Mouse (Mus musculus) adrenal gland, postnatal 14 days (tissue): ENCODE results near the gene Ssh3. TPM values are rescaled to one million over a fixed set of nuclear protein-coding genes. Genes with fewer than 3 reads are reported as not detected.

Experiments used
- DNase-seq: peaks from one replicate; pipeline ENCODE4 v3.0.0; 2021; ENCODE audit warnings: mixed read lengths
- long read RNA-seq, 2 experiments: library from polyadenylated mRNA; stranded (forward); transcript quantifications; one replicate each; pipeline ENCODE4 v2.0.0; 2021
- total RNA-seq: library from RNA; stranded (reverse); gene quantifications from 2 replicates; pipeline ENCODE4 v1.2.3, GENCODE M21; 2021

The Ssh3 gene
- 17.3 and 20.8 TPM in 2 replicates for total RNA-seq
- long read RNA-seq, experiment 1, partial matches to known transcripts: 2 of 9 reads
- long read RNA-seq, experiment 1, other reads (novel, unspliced or antisense): 0 of 9 reads
- long read RNA-seq, experiment 2, partial matches to known transcripts: 1 of 5 reads
- long read RNA-seq, experiment 2, other reads (novel, unspliced or antisense): 0 of 5 reads

DNA sequence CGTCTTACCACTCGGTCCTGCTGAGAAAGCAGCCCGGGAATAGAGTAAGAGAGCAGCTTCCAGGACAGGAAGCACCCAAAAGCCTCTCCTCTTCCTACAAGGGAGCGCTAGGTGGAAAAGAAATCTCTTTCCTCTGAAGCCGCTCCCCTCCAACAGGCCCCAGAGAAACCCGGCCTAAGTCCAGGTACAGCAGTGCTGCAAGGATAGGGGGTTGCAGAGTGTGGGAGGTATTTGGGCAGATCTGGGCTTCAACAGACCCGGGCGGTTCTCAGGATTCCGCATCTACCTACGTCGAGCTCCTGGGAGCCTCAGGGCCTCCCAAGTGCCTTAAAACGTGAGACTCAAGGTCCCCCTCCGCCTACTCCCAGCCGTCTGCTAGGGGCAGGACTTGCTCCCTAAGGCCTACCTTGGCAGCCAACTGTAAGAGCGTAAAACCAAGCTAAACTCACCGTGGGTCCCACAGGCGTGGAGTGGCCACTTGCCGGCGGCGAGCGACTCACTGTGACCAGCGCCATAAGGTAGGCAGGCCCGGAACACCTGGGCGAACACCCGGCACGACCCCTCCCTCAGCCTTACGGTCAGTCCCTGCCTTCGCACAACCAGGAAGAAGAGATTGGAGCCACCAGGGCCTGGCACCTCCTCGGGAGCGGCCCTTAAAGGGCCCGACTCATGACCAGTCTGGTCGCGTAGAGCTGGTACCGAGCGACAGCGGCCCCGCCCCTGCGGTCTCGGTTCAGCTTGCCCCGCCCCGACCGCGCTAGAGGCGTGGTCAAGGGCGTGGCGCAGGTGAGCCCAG is at the start of gene Ssh3:
TSS of gene Ssh3 (minus strand) at position 615 of the 796 bp plus-strand sequence.
- DNase-seq: peak; percentile 86

DNA sequence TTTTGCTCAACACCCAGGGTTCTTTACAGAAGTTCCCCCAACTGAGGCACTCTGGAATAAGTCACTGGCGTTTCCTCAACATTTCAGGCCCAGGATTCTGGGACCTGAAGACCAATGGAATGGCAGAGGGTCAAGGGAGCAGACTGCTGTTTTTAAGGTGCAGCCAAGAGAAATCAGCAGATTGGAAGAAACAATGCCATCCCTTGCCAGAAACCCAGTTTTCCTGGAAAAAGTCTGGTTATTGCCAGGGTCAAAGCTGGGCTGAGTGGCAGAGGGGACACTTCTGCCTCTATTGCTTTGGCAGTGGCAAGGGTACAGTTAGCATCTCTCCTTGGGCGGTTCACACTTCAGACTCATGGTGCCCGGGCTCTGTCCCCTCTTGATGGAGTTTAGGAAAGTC is 48.2 kb upstream of the Ssh3 start:
- DNase-seq: no peak

DNA sequence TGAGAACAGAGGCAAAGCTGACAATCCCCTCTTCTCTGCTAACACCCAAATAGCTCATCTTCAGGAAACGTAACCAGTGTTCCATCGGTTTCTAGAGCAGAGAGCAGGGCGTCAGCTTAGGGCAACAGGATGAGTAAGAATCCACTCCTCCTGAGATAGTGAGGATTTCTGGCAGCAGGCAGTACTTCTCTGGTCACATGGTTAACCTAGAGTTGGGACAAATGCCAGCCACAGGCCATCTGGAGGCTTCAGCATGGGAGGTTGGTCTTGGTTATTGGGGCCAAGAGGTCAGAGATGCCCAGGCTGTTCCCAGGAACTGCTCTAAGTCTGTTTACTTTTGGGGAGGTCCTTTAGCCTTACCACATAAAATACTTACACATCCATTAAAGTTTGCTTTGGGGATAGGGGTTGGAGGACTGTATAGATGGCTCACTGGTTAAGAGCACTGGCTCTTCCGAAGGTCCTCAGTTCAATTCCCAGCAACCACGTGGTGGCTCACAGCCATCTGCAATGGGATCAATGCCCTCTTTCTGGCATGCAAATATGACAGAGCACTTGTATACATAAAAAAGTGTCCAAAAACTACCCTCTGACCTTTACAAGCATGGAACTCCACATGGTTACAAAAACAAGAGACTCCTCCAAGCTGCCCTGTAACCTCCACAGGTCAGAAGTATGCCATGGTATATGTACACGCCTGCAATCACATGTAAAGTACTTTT is 46.4 kb upstream of the Ssh3 start:
- DNase-seq: peak; percentile 74

DNA sequence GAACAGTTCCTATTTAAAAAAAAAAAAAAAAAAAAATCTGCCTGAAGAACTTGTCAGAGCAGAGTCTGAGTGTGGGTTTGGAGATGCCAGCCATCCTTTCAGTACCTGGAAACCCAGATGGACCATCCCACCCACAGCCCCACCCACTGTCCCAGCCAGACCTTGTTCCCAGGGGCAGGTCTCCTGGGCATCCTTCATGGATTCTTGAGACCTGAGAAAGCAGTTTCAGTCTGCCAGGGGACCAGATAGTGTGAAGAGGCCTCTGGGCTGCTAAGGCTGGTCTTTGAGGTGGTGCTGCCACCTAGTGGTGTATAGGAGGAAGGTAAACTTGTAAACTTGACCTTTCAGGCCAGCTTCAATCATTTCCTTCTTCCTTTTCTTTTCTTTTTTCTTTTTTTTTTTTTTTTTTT is 40.8 kb upstream of the Ssh3 start:
- peak; percentile 77 for DNase-seq

DNA sequence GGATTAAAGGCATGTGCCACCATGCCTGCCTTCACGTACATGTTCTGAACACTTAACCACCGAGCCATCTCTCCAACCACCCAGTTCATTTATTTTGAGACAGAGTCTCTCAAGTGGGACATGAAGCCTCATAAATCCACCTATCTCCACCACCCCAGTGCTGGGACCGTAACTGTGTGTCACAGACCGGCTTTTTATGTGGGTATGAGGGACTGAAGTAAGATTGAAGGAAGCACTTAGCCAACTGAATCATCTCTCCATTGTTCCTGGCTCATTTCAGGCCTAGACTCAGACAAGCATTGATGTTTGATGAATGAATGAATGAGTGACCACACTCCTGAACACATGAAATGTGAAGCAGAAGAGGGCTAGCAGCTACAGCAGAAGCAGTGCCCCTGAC is 40.3 kb upstream of the Ssh3 start:
- DNase-seq: no peak

DNA sequence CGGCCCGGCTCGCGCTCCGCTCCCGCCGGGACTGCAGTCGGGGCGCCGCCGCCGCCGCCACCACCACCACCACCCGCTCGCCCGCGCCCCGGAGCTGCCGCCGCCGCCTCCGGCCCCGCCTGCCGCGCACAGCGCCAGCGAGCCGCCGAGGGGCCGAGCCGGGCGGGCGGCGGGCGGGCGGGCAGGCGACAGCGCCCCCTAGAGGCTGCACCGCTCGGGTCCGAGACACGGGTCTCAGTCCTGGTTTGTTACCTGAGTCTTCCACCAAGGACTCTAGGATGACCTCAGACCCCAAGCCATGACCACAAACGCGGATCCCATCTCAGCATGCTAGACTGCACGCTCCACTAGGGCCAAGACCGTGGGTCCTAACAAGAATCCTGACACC is 37.2 kb upstream of the Ssh3 start, which contains the start of gene Grk2:
TSS of gene Grk2 (minus strand) at position 33 of the 388 bp plus-strand sequence.
- DNase-seq: peak; percentile 91

DNA sequence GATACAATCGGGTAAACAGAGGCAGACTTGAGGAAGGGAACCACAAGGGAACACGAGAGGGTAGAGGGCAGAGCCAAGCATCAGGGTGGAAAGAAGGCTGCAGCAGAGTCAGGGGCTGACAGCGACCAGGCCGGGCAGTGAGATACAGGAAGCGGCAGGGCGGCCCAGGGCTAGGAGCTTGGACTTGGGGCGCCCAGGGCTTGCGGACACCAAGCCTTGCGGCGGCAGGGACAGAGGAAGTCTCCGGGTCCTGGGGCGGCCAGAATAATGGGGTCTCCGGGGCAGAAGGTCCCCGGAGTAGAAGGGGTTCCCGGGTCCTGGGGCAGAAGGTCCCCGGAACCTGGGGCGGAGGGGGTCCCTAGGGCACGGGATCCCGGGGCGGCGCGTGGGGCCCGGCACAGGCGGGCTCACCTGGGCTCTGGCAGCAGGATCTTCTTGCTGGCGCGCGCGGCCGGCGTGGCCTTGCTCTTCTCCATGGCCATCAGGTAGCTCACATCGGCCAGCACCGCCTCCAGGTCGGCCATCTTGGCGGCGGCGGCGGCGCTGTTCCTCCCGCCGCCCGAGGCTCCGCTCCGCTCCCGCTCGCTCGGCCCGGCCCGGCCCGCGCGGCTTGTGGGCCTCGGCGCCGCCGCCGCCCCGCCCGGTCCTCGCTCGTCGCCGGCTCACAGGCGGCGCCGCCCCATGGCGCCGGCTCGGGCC is 36.7 kb upstream of the Ssh3 start:
- DNase-seq: peak; percentile 74

DNA sequence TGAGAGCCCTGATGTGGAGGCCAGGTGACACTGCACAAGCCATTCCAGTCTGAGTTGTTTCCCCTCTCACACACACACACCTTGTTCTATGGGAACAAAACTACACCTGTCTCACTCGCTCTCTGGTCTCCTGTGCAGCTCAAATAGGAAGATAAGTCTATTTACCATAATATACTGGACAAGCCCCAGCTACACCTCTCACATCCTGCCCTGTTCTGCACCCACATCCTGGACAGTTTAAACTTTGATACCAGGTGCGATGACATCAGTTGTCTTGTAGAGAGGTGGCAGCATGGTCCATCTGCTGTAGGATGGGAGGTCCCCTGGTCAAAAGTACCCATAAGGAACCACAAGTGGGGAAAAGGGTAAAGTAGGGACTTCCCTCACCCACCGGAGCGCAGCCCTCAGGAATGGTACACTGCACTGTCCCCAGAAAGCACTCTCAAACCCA is 35.9 kb upstream of the Ssh3 start:
- DNase-seq: no peak

DNA sequence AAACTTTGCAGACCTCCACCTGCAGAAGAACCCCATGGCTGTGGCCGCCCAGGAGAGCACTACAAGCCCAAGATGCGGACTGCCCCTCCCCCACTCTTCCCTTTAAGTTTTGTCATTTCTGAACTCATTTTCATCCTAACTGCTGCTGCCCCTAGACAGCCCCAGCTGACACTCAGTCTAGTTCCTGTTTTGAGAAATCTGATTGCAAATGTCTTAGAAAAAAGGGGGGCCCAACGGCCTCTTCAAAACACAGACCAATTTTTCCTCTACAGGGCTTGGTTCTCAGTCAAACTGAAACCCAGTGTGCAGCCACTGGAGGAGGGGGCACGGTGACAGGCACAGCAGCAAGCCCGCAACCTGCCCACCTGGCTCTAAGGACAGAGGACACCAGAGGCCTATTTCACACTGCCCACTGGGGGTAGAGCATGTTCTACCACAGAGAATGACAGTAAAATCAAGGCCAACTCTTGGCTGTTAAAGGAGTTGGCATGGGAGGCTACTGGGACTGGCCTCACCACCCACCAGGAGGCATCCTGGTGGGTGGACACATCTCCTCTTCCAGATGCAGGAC is 35.4 kb upstream of the Ssh3 start:
- no peak for DNase-seq

DNA sequence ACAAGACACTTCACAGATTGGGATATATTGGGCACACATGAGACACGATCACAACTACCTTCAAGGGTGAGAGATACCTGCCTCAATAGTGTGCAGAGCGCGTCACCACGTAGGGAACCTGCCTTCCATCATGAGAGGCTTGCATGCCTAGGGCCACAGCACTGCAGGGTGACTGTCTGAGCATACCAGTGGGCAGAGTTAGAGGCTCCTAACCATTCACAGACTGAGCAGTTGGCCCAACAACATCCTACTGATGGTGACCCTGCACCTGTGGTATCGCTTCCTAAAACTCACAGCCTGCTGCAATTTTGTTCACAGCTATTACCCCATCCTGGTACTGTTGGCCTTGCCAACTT is 34.6 kb upstream of the Ssh3 start:
- no peak for DNase-seq

DNA sequence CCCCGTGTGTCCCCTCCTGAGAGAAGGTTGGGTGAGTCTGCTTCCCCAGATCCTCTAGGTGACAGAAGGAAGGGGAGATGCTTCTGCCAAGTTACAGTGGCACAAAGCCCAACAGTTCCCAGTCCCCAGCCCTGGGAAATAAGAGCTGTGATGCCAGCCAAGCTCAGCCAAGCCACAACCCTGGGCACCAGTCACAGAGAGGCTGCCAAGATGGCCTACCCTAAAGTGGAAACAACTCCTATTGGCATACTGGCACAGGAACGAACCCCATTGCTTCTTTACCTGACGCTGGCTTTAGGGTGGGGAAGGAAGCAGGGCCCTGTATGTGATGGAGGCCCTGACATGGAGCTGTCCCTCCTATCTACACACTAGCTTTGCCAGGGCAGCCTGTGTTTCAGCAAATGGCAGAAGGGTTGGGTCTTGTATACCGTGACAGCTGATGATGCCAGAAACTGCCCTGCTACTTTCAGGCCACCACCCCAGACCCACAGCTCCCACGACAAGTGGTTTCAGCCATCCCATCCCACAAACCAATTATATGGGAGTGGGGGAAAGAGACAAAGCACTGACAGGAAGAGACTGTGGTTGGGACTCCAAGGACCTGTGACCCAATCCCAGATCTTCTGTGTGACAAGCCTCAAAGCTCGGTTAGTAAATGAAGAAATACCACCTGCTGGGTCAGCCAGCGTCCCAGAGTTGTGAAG is 34.1 kb upstream of the Ssh3 start:
- DNase-seq: peak; percentile 75

DNA sequence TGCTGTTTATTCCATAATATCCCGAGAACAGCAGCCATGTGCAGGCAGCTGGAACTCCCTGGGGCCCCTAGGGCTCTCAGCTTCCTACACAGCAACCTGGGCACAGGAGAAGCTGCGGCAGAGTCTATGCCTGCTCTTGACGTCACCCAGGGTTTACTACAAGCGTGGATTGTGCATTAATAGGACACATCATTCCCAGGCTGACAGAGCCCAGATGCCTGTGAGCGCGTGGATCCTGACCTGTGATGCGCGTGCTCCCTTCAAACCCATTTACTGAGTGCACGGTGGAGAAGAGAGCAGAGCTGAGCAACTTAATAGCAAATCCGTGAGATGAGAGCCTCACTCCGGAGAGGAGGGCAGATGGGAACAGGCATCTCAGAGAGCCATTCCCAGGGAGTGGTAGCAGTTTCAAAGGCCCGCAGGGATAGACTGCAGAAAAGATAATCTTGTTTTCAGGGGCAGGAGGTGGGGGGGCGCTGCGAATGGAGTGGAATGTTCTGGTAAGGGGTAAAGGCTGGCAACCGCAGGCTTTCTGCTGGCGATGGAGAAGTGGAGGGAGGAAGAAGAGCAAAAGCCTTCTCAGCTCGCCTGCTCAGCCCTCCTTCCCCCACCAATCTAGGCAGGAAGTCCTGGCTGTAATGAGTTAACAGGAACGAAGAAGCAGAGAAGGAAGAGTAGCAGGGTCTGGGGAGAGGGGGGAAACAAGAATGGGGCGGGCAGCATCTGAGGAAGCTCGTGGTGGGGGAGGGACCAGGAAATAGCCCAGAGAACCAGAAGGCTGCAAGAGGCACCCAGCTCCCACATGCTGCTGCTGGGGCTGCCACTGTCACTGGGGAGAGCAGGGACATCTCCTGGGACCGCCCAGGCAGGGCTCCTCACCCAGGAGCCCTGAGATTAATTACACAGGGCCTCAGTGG is 33.0 kb upstream of the Ssh3 start:
- peak; percentile 63 for DNase-seq

DNA sequence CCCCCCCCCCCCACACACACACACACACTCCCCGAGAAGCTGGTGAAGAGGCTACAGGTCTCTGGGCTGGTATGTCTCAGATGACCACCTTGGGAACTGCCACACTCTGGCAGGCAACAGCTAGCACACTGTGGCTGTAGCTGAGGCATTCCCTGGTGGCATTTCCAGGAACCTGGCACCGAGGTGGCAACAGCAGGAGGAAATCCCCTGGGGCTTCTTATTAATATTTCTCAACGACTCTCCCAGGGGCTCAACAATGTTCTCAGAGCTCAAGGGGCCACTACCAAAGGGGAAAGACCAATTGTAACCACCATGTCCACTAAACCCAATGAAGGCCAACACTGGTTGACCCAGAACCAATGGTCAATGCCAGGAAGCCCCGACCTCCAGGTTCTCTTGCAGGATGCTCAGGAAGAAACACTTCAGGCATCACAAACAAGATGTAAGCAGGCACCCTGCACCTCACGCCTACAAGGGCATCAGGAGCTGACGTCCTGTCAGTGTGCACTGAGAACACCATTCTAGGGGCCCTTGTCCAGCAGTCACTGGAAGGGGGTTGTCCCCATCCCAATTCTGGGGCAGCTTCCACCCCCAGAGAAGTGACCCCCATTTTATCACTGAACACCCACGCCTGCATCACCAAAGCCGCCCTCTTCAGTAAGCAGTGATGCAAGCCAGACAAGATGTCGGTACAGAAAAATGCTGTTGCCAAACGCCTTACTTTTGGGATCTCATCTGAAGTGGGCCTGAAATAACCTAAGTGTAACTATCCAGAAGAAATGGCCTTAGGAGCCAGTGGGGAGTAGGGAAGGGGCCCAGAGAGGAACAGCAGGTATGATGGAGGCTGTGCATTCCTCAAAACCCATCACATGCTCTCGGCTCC is 32.1 kb upstream of the Ssh3 start:
- DNase-seq: peak; percentile 14

DNA sequence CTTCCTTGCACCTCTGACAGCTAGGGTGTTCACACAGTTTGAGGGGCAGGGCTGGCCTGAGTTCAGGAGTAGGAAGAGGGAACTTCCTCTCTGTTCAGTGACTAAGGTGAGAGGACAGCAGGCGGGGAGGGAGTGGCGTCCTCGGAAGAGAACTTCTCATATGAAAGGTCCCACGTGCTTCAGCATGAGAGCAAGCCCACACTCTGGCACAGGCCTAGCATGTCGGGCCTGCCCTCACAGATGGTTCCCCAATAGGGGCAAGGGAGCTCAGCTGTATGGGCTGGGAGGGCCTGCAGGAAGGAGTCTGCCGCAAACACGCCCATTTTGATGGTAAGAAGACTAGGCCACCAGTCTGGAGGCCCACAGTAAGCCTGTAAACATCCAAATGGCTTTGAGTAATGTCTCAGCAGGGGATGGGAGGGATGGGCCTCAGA is 31.3 kb upstream of the Ssh3 start:
- DNase-seq: peak; percentile 48

DNA sequence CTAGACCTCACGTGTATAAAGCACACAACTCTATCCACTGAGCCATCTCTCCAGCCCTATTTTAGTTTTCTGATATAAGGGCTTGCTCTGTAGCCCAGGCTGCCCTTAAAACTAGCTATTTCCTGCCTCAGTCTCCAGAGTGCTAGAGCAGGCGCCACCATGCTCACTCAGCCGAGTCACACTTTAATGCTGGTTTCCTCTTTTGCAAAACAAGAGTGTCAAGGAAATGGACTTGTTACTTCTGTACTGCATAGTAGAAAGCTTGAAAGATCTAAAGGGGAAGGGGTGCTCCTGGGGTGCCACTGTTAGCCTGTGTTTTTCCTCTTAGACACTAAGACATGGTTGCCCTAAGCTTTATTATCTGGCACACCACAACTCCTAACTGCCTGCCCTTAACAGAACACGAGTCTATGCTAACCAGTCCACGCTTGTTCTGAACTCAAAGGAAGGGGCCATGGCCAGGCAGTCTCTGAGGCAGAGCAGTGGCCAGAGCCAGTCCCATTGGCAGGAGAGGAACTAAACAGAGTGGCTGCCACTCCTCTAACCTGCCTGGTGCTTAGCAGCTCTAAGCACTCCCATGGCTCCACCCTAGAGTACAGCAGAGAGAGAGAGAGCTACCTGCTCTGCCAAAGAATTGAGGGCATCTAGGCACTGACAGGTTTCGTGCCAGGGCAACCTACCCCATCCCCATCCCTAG is 30.7 kb upstream of the Ssh3 start:
- no peak for DNase-seq

DNA sequence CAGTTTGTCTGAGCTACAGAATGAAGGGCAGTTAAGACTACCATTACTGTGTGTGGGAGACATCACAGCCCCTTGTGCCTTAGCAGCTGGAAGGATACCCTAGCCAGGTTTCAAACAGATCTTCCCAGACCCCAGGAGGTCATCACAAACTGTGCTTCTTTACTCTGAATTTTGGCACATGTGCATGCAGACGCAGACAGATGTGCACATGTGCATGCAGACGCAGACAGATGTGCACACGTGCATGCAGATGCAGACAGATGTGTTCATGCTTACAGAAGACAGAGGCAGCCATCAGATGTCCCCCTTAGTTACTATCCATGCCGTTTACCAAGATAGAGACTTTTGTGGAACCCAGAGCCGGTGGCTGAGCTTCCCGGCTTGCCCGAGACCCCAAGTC is 30.1 kb upstream of the Ssh3 start:
- no peak for DNase-seq

DNA sequence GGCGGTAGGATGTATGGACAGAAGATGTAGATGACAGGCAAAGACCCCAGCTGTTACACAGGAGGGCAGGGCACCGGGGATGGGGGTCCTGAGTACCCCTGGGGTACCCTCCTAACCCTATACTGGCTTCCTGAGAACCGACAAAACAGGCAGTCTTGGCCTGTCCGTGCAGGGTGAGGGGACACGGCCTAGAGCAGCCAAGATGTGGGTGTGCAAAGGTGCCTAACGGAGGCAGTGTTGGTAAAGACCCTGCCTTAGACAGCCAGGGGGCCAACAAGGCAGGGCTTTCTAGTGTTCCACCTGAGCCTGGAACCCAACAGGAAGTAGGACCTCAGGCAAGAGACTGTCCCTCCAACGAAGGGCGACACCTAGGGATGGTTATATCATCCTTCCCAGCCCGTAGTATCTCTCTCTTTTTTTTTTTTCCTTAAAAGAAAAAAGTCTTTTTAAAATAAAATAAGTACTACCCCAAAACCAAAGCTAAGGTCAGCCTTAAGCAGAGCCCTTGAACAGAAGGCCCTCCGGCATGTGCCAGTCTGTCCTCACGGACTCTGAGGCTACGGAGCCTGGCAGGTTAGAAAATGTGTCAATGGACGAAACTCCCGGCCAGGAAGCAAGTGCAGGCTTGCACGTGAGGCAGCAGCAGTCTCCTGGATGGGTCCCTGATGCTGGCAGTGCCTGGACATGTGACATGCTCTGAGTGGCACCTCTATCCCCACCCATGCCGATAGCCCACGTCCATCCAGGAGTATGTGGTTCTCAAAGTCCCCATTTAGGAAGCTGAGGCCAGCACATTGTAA is 29.5 kb upstream of the Ssh3 start:
- DNase-seq: no peak

DNA sequence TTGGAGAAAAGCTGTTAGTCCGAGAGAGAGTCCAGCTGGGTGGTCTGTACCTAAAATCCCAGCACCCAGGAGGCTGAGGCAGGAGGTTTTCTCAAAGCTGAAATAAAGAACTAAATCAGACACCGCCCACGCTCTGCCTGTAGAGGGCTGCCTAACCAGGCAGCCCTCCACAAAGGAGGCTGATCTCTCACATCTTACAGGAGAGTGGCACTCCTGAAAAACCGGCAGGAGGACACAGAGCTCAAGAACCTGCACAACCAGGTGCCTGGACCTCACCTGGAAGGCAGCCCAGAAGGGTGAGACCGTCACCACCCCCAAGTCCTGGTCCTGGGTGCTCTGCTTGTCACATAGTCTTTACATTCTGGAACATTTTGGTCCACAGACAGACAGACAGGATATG is 28.9 kb upstream of the Ssh3 start:
- DNase-seq: no peak
